Mouse (Mus musculus) limb, embryonic 14.5 days (tissue): ENCODE data around the gene Stab2. TPM values are rescaled to one million over a fixed set of nuclear protein-coding genes. Genes with fewer than 3 reads are reported as not detected.

Experiments used
- ATAC-seq: fragments of 200-750 bp; cut with Nextera tagmentation; 2 replicates; pipeline ENCODE4 v1.8.0; 2017; ENCODE audit warnings: low read depth, moderate number of reproducible peaks, moderate TSS enrichment; ENCODE audit not compliant: low FRiP score
- DNase-seq: peaks from one replicate; pipeline ENCODE4 v3.0.0-alpha.2; 2015; ENCODE audit warnings: low spot score
- H3K27ac ChIP-seq: fragments of 300-500 bp; sonication (generic); replicated peaks from 2 replicates; pipeline ENCODE4 v1.5.1; 2014; ENCODE audit warnings: low read depth, mild to moderate bottlenecking, low read length, moderate library complexity, mixed read lengths
- H3K27me3 ChIP-seq: fragments of 300-500 bp; sonication (generic); 2 replicates; pipeline ENCODE4 v1.6.1; 2014; ENCODE audit warnings: low read length, mixed read lengths; ENCODE audit not compliant: control insufficient read depth, insufficient read depth
- H3K36me3 ChIP-seq: fragments of 300-500 bp; sonication (generic); 2 replicates; pipeline ENCODE4 v1.6.1; 2014; ENCODE audit warnings: mild to moderate bottlenecking, low read length, moderate library complexity, mixed read lengths; ENCODE audit not compliant: control insufficient read depth, insufficient read depth
- H3K4me1 ChIP-seq: fragments of 300-500 bp; sonication (generic); 2 replicates; pipeline ENCODE4 v1.6.1; 2014; ENCODE audit warnings: antibody characterized with exemption, low read length, mixed read lengths; ENCODE audit not compliant: control insufficient read depth, insufficient read depth
- H3K4me2 ChIP-seq: fragments of 300-500 bp; sonication (generic); replicated peaks from 2 replicates; pipeline ENCODE4 v1.6.1; 2014; ENCODE audit warnings: low read depth, mild to moderate bottlenecking, low read length, moderate library complexity; ENCODE audit not compliant: severe bottlenecking
- H3K4me3 ChIP-seq: fragments of 300-500 bp; sonication (generic); replicated peaks from 2 replicates; pipeline ENCODE4 v1.5.1; 2014; ENCODE audit warnings: low read length
- H3K9ac ChIP-seq: fragments of 300-500 bp; sonication (generic); 2 replicates; pipeline ENCODE4 v1.6.1; 2014; ENCODE audit warnings: mild to moderate bottlenecking, low read depth, low read length, moderate library complexity; ENCODE audit not compliant: severe bottlenecking
- H3K9me3 ChIP-seq: fragments of 300-500 bp; sonication (generic); 2 replicates; pipeline ENCODE4 v1.6.1; 2016; ENCODE audit warnings: low read length; ENCODE audit not compliant: control insufficient read depth
- POLR2A ChIP-seq: fragments of 200-500 bp; IDR thresholded peaks from 2 replicates; pipeline ENCODE4 v1.8.0; 2012; ENCODE audit warnings: inconsistent platforms, mild to moderate bottlenecking, moderate library complexity, borderline replicate concordance; ENCODE audit not compliant: insufficient read depth, insufficient read length; ENCODE audit errors: extremely low read depth
- WGBS: fragments of 180-500 bp; shearing (Covaris S2); extraction: QIAGEN DNeasy Blood & Tissue Kit; methylation state at CpG from one replicate; pipeline ENCODE4 v1.1.7; 2014; 5-methylcytosine and 5-hydroxymethylcytosine counted together
- polyA plus RNA-seq, 2 experiments: library from polyadenylated mRNA; depleted of rRNA in 1 of 2; stranded (reverse) in 1 of 2; unstranded in 1 of 2; fragments of >200 nt; fragmentation: Nextera tagmentation in 1 of 2; extraction: Ambion mirVana in 1 of 2; gene quantifications; 2 replicates each; pipeline versions ENCODE4 v1.2.1 to v1.2.3; 2012 to 2014

The Stab2 gene
- polyA plus RNA-seq, 2 experiments, result 0.20 to 0.92 TPM

DNA sequence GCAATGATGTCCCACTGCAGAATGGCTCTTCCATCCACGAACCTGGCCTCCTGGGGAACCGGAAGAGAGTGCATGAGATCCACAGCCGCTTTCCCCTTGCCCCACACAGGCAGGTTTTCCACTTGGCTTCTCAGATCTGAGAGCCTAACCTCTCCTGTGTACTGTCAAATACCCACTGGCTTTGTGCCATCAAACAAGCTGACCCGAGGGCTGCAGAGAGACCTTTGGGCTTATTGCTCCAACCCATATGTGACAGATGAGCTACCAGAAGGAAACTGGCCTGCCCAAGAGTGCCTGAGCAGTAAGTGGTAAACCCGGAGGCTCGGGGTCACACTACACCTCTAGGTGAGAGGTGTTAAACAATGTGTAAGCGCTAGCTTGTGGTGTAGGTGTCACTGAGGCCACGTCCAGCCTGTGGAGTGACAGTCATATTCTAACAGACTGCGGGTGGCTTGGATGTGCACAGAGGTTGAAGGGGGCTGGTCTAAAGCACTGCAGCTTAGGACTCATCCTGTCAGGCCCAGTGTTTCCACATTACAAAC lies 160.8 kb downstream of the Stab2 start:
- ATAC-seq (no peak), DNase-seq (no peak)
- 0 out of 2 replicates have a peak, but pooled peaks cover 8% of the 10 kb centered on the region for H3K27me3 ChIP-seq
- no peak overlapping the region for H3K27ac ChIP-seq
- no peaks in the 10 kb centered on the region for H3K4me1 ChIP-seq
- WGBS, result 67% methylated on average over 9 of the region's 9 CpGs
- H3K9ac ChIP-seq, result no peak overlapping the region
- TF ChIP-seq POLR2A, result no peak
- no peaks in the 10 kb centered on the region for H3K36me3 ChIP-seq
- no peak overlapping the region for H3K4me2 ChIP-seq
- no peaks in the 10 kb centered on the region for H3K9me3 ChIP-seq
- H3K4me3 ChIP-seq, result no peak overlapping the region

DNA sequence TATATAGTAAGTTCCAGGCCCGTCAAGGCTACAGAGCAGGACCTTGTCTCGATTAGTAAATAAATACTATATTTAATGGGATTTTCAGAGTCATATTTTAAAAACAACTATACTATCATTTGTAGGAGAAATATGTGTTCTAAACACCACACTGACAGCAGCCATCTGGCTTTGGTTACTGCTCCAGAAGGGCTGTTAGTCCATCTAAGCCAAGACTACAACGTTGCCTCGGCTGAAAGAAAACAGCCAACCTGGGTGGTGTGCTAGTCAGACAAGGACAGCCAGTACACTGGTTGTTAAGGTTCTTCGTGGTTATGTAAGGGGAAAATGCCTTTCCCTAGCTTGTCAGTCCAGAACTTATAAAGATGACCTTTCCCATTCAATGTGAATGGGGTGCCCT lies 165.2 kb downstream of the Stab2 start:
- ATAC-seq, result no peak
- Histone ChIP-seq H3K4me3 (no peak overlapping the region), H3K27ac (no peak overlapping the region), H3K9ac (no peak overlapping the region), H3K36me3 (no peaks in the 10 kb centered on the region), H3K4me1 (no peaks in the 10 kb centered on the region), H3K27me3 (no peaks in the 10 kb centered on the region), H3K4me2 (no peak overlapping the region), H3K9me3 (no peaks in the 10 kb centered on the region)
- no peak for DNase-seq
- 53% methylated on average over 5 of the region's 5 CpGs for WGBS
- TF ChIP-seq POLR2A, result no peak

GRCm38 (mm10) chr10:86838827-86839226 lies 169.0 kb downstream of the Stab2 start:
- no peak overlapping the region for H3K27ac ChIP-seq
- H3K4me3 ChIP-seq, result no peak overlapping the region
- DNase-seq (no peak), ATAC-seq (no peak)
- no peak overlapping the region for H3K4me2 ChIP-seq
- peaks cover 3% of the 10 kb centered on the region; the same call in 1 of the 2 replicates for H3K36me3 ChIP-seq
- no peaks in the 10 kb centered on the region for H3K9me3 ChIP-seq
- no peaks in the 10 kb centered on the region for H3K27me3 ChIP-seq
- no peaks in the 10 kb centered on the region for H3K4me1 ChIP-seq
- TF ChIP-seq POLR2A, result no peak
- H3K9ac ChIP-seq, result no peak overlapping the region
- WGBS, result 89% methylated on average over 6 of the region's 6 CpGs

DNA sequence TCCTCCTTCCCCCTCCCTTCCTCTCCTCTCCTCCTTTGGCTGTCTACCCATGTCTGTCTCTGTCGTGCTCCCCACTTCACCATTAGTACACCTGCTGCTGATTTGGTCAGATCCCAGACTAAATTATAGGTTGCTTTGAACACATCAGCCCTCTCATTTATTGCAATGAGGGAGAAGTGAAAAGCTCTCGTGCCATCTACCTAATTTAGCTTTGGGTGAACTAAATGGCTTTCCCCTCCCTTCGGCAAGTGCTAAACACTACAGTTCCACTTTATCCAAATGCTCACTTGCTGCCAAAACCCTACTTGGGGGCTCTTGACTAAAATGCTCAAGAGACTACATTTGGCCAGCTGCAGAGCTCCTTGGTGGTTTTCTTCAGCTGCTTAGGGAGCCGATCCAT lies 171.0 kb downstream of the Stab2 start:
- Histone ChIP-seq H3K9ac (no peak overlapping the region), H3K9me3 (no peaks in the 10 kb centered on the region), H3K27ac (no peak overlapping the region), H3K36me3 (peaks cover 4% of the 10 kb centered on the region; the same call in 1 of the 2 replicates), H3K4me1 (no peaks in the 10 kb centered on the region), H3K4me2 (no peak overlapping the region), H3K4me3 (no peak overlapping the region), H3K27me3 (no peaks in the 10 kb centered on the region)
- DNase-seq, result no peak
- no peak for ATAC-seq
- no peak for TF ChIP-seq POLR2A
- WGBS, result 69% methylated on average over 4 of the region's 4 CpGs

- 92% methylated on average over 2 of the region's 2 CpGs for WGBS
- H3K4me1 ChIP-seq, result no peaks in the 10 kb centered on the region
- H3K36me3 ChIP-seq, result 0 out of 2 replicates have a peak, but pooled peaks cover 4% of the 10 kb centered on the region
- H3K9ac ChIP-seq, result no peak overlapping the region
- H3K27ac ChIP-seq, result no peak overlapping the region
- H3K4me3 ChIP-seq, result no peak overlapping the region
- DNase-seq (no peak), ATAC-seq (no peak)
- no peak for TF ChIP-seq POLR2A
- no peaks in the 10 kb centered on the region for H3K27me3 ChIP-seq
- H3K9me3 ChIP-seq, result no peaks in the 10 kb centered on the region
- H3K4me2 ChIP-seq, result no peak overlapping the region
Observed at GRCm38 (mm10) chr10:86829515-86829914, 178.3 kb downstream of the Stab2 start.
